11 mouse cellular contexts compared by ENCODE assay signal in genomic region chr6:88190043-88190309, GRCm38 (mm10). TPM values are rescaled to one million over a fixed set of nuclear protein-coding genes. Genes with fewer than 3 reads are reported as not detected.
DNase-seq lines count a peak whose midpoint lies in the region; ATAC-seq and TF ChIP-seq lines count a peak whose summit lies in the region.
"Had no signal": no experiment of that assay in that cellular context is flagged by ENCODE, and none has a peak within 500 bp of the region (broad histone marks: within the 10 kb centered on the region; RNA-seq: fewer than 3 reads in every experiment).

No protein-coding gene starts in this region.

- intact Hi-C loops in heart, adult 2 months (cut with DNase I): loop anchor here (5.0 kb wide), 2 partner anchors 292 to 312 kb away; no protein-coding TSS in a partner anchor
- intact Hi-C loops in left cerebral cortex, postnatal 36 days (cut with DNase I): no loop called here

- peaks cover 8% of the 10 kb centered on the region for H3K27me3 ChIP-seq in heart, adult 2 months (ENCODE audit: control insufficient read depth, insufficient read depth, low read length)
- H3K27me3 ChIP-seq in thymus, adult 2 months (ENCODE audit: control insufficient read depth, insufficient read depth, low read length): peaks cover 10% of the 10 kb centered on the region
- peaks cover 82% of the 10 kb centered on the region for H3K27me3 ChIP-seq in liver, embryonic 13.5 days

- ATAC-seq in liver, embryonic 13.5 days (ENCODE audit: low read depth): no peak; the same call in 1 of the 2 replicates

- DNase-seq in heart, adult 2 months: no peak
- DNase-seq in heart, adult 9 months (ENCODE audit: low spot score in 2 of 2): no peak
- DNase-seq in thymus, adult 2 months: no peak
- no peak for DNase-seq in thymus, postnatal 0 days (ENCODE audit: low spot score)
- DNase-seq in liver, embryonic 13.5 days: no peak
- DNase-seq in adipocyte (ENCODE audit: low spot score): no peak
- no peak for DNase-seq in ovary, postnatal 10 days (ENCODE audit: low spot score)
- DNase-seq in left cerebral cortex, postnatal 36 days (ENCODE audit: low spot score in 2 of 2): no peak

- H3K4me2 ChIP-seq in liver, embryonic 13.5 days: peak overlapping the region; percentile 79

- 26% methylated on average over 13 of the region's 13 CpGs for WGBS in heart, adult 2 months
- 63% methylated on average over 13 of the region's 13 CpGs for WGBS in thymus, adult 2 months
- 7% methylated on average over 13 of the region's 13 CpGs for WGBS in liver, embryonic 13.5 days (ENCODE audit: insufficient replicate concordance)

- peak overlapping the region; percentile 42 for H3K9ac ChIP-seq in heart, adult 2 months (ENCODE audit: low read depth, low read length)
- H3K9ac ChIP-seq in liver, embryonic 13.5 days: peak overlapping the region; percentile 49; the same call in 1 of the 2 replicates

- TF ChIP-seq CTCF in heart, adult 2 months (IDR thresholded peaks at IDR 0.05): no peak
- TF ChIP-seq CTCF in thymus, adult 2 months (IDR thresholded peaks at IDR 0.05; ENCODE audit: borderline replicate concordance, control insufficient read depth, extremely low read depth, insufficient read depth, low read length, poor library complexity): no peak

- H3K4me3 ChIP-seq in heart, adult 2 months: peak overlapping the region; percentile 60; the same call in 1 of the 2 replicates
- peak overlapping the region; percentile 49; the same call in 1 of the 2 replicates for H3K4me3 ChIP-seq in thymus, adult 2 months (ENCODE audit: control insufficient read depth, insufficient read depth, low read length)
- peak overlapping the region; percentile 63 for H3K4me3 ChIP-seq in liver, embryonic 13.5 days (replicated peaks)
- H3K4me3 ChIP-seq: myocyte had no signal

- no peaks in the 10 kb centered on the region for H3K36me3 ChIP-seq in heart, adult 2 months (ENCODE audit: control insufficient read depth, insufficient read depth, low read length)
- H3K36me3 ChIP-seq in thymus, adult 2 months (ENCODE audit: control insufficient read depth, insufficient read depth, low read length): no peaks in the 10 kb centered on the region
- H3K36me3 ChIP-seq in liver, embryonic 13.5 days: no peaks in the 10 kb centered on the region

- no peak overlapping the region for H3K27ac ChIP-seq in heart, adult 2 months
- no peak overlapping the region for H3K27ac ChIP-seq in thymus, adult 2 months (ENCODE audit: control insufficient read depth, insufficient read depth, low read length)
- H3K27ac ChIP-seq in liver, embryonic 13.5 days: no peak overlapping the region

- no peaks in the 10 kb centered on the region for H3K79me2 ChIP-seq in heart, adult 2 months (replicated peaks; ENCODE audit: control insufficient read depth, insufficient read depth, low read length)

- TF ChIP-seq EP300 in heart, adult 2 months (IDR thresholded peaks at IDR 0.05; ENCODE audit: insufficient read depth, low read depth, low read length): no peak

- peaks cover 4% of the 10 kb centered on the region for H3K4me1 ChIP-seq in heart, adult 2 months (ENCODE audit: control insufficient read depth, insufficient read depth, low read length)
- no peaks in the 10 kb centered on the region; the same call in 1 of the 2 replicates for H3K4me1 ChIP-seq in thymus, adult 2 months (replicated peaks; ENCODE audit: control insufficient read depth, insufficient read depth, low read length)
- peaks cover 49% of the 10 kb centered on the region for H3K4me1 ChIP-seq in liver, embryonic 13.5 days (replicated peaks)

- H3K9me3 ChIP-seq in liver, embryonic 13.5 days (replicated peaks): no peaks in the 10 kb centered on the region

- no peak for TF ChIP-seq POLR2A in heart, adult 2 months (IDR thresholded peaks at IDR 0.05; ENCODE audit: insufficient read depth, low read depth, low read length)
- TF ChIP-seq POLR2A in thymus, adult 2 months (IDR thresholded peaks at IDR 0.05; ENCODE audit: control insufficient read depth, extremely low read depth, insufficient read depth, low read length, poor library complexity): no peak

RNA-seq across cellular contexts. Expression of gene Gata2, which starts 3.7 kb away (rescaled TPM):
- total RNA-seq in heart, adult 2 months (2021): 10 to 100 TPM; 17.8 to 19.6 TPM
- polyA plus RNA-seq in heart, adult 2 months (2012; rRNA removed): 14.3 and 18.7 TPM in 2 replicates
- 2.1 and 3.0 TPM in 2 replicates for polyA plus RNA-seq in thymus, adult 2 months (2012; rRNA removed)
- 1.6 and 1.8 TPM in 2 replicates for polyA plus RNA-seq in thymus, postnatal 0 days (2015; fragmentation: Nextera tagmentation; extraction: Ambion mirVana)
- 6.9 and 7.4 TPM in 2 replicates for polyA plus RNA-seq in liver, embryonic 13.5 days (2015; fragmentation: Nextera tagmentation; extraction: Ambion mirVana)
- 1 to 10 TPM; 5.4 to 6.6 TPM for total RNA-seq in left cerebral cortex, postnatal 36 days (2021)

RNA-seq across cellular contexts. Expression of gene Dnajb8, which starts 32.1 kb away (rescaled TPM):
- not detected for total RNA-seq in heart, adult 2 months (2021)
- polyA plus RNA-seq in heart, adult 2 months (2012; rRNA removed): 0.29 TPM in 1 of 2 replicates, not detected in the other
- polyA plus RNA-seq in thymus, adult 2 months (2012; rRNA removed): not detected in 2 replicates
- not detected in 2 replicates for polyA plus RNA-seq in thymus, postnatal 0 days (2015; fragmentation: Nextera tagmentation; extraction: Ambion mirVana)
- polyA plus RNA-seq in liver, embryonic 13.5 days (2015; fragmentation: Nextera tagmentation; extraction: Ambion mirVana): not detected in 2 replicates
- total RNA-seq in left cerebral cortex, postnatal 36 days (2021): not detected
- total RNA-seq: adrenal gland, postnatal 25 days; hematopoietic stem cell, adult 5-6 weeks had no signal
- polyA plus RNA-seq: myocyte had no signal
